Mouse (Mus musculus) ES-E14 (cell line): ENCODE data around the gene Rnh1. TPM values are rescaled to one million over a fixed set of nuclear protein-coding genes. Genes with fewer than 3 reads are reported as not detected.

Experiments
- DNase-seq: peaks from one replicate; pipeline ENCODE4 v3.0.0-alpha.2; 2013; ENCODE audit warnings: low read depth, low spot score
- H3K27ac ChIP-seq: 2 replicates; pipeline ENCODE4 v1.5.1; 2012; ENCODE audit warnings: low read depth, mild to moderate bottlenecking, low read length, moderate library complexity, mixed read lengths; ENCODE audit not compliant: poor library complexity, insufficient read depth, severe bottlenecking
- H3K36me3 ChIP-seq: 2 replicates; pipeline ENCODE4 v1.6.1; 2012; ENCODE audit warnings: mild to moderate bottlenecking, low read length, moderate library complexity, mixed read lengths; ENCODE audit not compliant: control insufficient read depth, poor library complexity, insufficient read depth, severe bottlenecking
- H3K4me1 ChIP-seq, 2 experiments: fragments of 150-350 bp in 1 of 2; sonication (generic) in 1 of 2; 2 replicates each; pipeline ENCODE4 v1.6.1; 2012; ENCODE audit warnings: low read length in 2 of 2, mild to moderate bottlenecking in 1 of 2, mixed read lengths in 1 of 2; ENCODE audit not compliant: control insufficient read depth in 2 of 2, insufficient read depth in 2 of 2, poor library complexity in 1 of 2
- H3K4me3 ChIP-seq, 2 experiments: fragments of 150-350 bp in 1 of 2; sonication (generic) in 1 of 2; 2 replicates each; pipeline ENCODE4 v1.5.1; 2012; ENCODE audit warnings: low read length in 2 of 2, low read depth in 1 of 2, mild to moderate bottlenecking in 1 of 2, mixed read lengths in 1 of 2; ENCODE audit not compliant: insufficient read depth in 1 of 2, poor library complexity in 1 of 2, severe bottlenecking in 1 of 2
- H3K9ac ChIP-seq: 2 replicates; pipeline ENCODE4 v1.6.1; 2012; ENCODE audit warnings: low read depth, mild to moderate bottlenecking, low read length, mixed read lengths; ENCODE audit not compliant: poor library complexity, insufficient read depth, severe bottlenecking
- H3K9me3 ChIP-seq: fragments of 150-350 bp; sonication (generic); 2 replicates; pipeline ENCODE4 v1.6.1; 2012; ENCODE audit warnings: low read depth, mild to moderate bottlenecking, low read length; ENCODE audit not compliant: control insufficient read depth, insufficient read depth
- CHD2 ChIP-seq: IDR thresholded peaks from 2 replicates; pipeline ENCODE4 v1.6.1; 2014; ENCODE audit warnings: mild to moderate bottlenecking, low read depth, low read length, inconsistent platforms
- HCFC1 ChIP-seq: IDR thresholded peaks from 2 replicates; pipeline ENCODE4 v1.6.1; 2012; ENCODE audit warnings: low read length, inconsistent platforms, borderline replicate concordance; ENCODE audit not compliant: insufficient read depth
- ZC3H11A ChIP-seq: IDR thresholded peaks from 2 replicates; pipeline ENCODE4 v1.6.1; 2012; ENCODE audit warnings: low read depth, mild to moderate bottlenecking, inconsistent platforms, low read length, borderline replicate concordance
- in situ Hi-C, 2 experiments: fragments of 600-800 bp; cut with MboI; formaldehyde crosslinking; loops; one replicate each; pipeline ENCODE4 v1.15.1; 2025; ENCODE audit warnings: low sequenced_read_pairs in 2 of 2, inconsistent platforms in 1 of 2; ENCODE audit not compliant: unreplicated experiment in 2 of 2
- total RNA-seq: library from RNA; depleted of rRNA; stranded (reverse); fragments of 300-350 nt; gene quantifications from 2 replicates; pipeline ENCODE4 v1.2.3, GENCODE M21; 2012; rRNA removed

Rnh1 gene
- total RNA-seq, 1 experiment: 70.3 TPM

DNA sequence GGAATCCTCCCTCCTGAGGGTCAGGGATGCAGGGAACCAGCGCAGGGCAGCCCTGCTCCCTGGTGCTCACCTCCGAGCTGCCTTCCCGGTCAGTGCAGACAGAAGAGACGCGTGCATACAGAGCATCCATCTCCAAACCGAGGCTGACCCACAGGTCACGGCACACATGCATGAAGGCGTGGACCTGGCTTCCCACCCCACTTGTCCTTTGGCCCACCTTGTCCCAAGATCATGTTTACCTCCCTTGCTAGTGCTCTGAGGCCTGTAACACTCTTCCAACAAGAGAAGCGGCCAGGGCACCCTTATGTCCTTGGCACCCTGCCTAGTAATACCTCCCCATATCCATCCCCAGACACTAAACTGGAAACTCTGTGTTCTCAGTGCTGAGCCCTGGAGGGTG, 56.8 kb downstream of the Rnh1 start:
- Histone ChIP-seq H3K36me3 (no peaks in the 10 kb centered on the region; the same call in 1 of the 2 replicates), H3K27ac (no peak overlapping the region), H3K9me3 (no peaks in the 10 kb centered on the region), H3K4me3 (no peak overlapping the region), H3K9ac (no peak overlapping the region), H3K4me1 (peaks cover 2 to 13% of the 10 kb centered on the region in 2 experiments; a peak in 2 of 4 replicates)
- no peak for TF ChIP-seq HCFC1
- no peak for TF ChIP-seq ZC3H11A
- TF ChIP-seq CHD2: no peak
- in situ Hi-C loops: no loop called here
- no peak for DNase-seq

Other genes starting within 250 kb of the Rnh1 start
- 10.0 and 12.5 TPM in 2 replicates for gene Pgghg, start 231.5 kb downstream of the Rnh1 start, total RNA-seq
- gene Ifitm5, start 222.6 kb downstream of the Rnh1 start, total RNA-seq: 7.7 and 18.6 TPM in 2 replicates
- not detected in 2 replicates for gene Gm45717, start 216.9 kb downstream of the Rnh1 start, total RNA-seq
- gene Ifitm2, start 216.9 kb downstream of the Rnh1 start, total RNA-seq: 679 and 1,158 TPM in 2 replicates
- gene Ifitm1, start 205.6 kb downstream of the Rnh1 start, total RNA-seq: 274 and 585 TPM in 2 replicates
- gene Ifitm3, start 162.1 kb downstream of the Rnh1 start, total RNA-seq: 353 and 601 TPM in 2 replicates
- 0.36 TPM in 1 of 2 replicates, not detected in the other for gene Ifitm6, start 154.9 kb downstream of the Rnh1 start, total RNA-seq
- gene Gm17387, start 143.7 kb downstream of the Rnh1 start, total RNA-seq: not detected in 2 replicates
- gene B4galnt4, start 111.8 kb downstream of the Rnh1 start, total RNA-seq: 31.1 and 78.3 TPM in 2 replicates
- 8.0 and 12.2 TPM in 2 replicates for gene Pkp3, start 94.6 kb downstream of the Rnh1 start, total RNA-seq
- 18.2 and 56.2 TPM in 2 replicates for gene Sigirr, start 72.3 kb downstream of the Rnh1 start, total RNA-seq
- gene Ano9, start 55.1 kb downstream of the Rnh1 start, total RNA-seq: 26.4 and 102 TPM in 2 replicates
- 65.1 and 82.8 TPM in 2 replicates for gene Ptdss2, start 50.5 kb downstream of the Rnh1 start, total RNA-seq
- gene Hras, start 21.1 kb upstream of the Rnh1 start, total RNA-seq: 130 and 133 TPM in 2 replicates
- gene Lrrc56, start 21.3 kb upstream of the Rnh1 start, total RNA-seq: 3.3 and 3.9 TPM in 2 replicates
- gene Lmntd2, start 41.2 kb upstream of the Rnh1 start, total RNA-seq: 4.0 and 6.4 TPM in 2 replicates
- 32.2 and 44.3 TPM in 2 replicates for gene Rassf7, start 43.0 kb upstream of the Rnh1 start, total RNA-seq
- 101 and 107 TPM in 2 replicates for gene Phrf1, start 55.9 kb upstream of the Rnh1 start, total RNA-seq
- gene Irf7, start 93.6 kb upstream of the Rnh1 start, total RNA-seq: 0.58 and 0.67 TPM in 2 replicates
- 0.13 and 0.26 TPM in 2 replicates for gene Cdhr5, start 103.9 kb upstream of the Rnh1 start, total RNA-seq
- gene Sct, start 106.3 kb upstream of the Rnh1 start, total RNA-seq: 12.0 and 31.9 TPM in 2 replicates
- gene Drd4, start 119.1 kb upstream of the Rnh1 start, total RNA-seq: 0.76 and 0.95 TPM in 2 replicates
- gene Deaf1, start 154.8 kb upstream of the Rnh1 start, total RNA-seq: 23.7 and 31.1 TPM in 2 replicates
- 7.3 and 9.7 TPM in 2 replicates for gene Tmem80, start 154.9 kb upstream of the Rnh1 start, total RNA-seq
- 9.7 and 10.4 TPM in 2 replicates for gene Eps8l2, start 166.0 kb upstream of the Rnh1 start, total RNA-seq
- gene Taldo1, start 219.3 kb upstream of the Rnh1 start, total RNA-seq: 327 and 432 TPM in 2 replicates
- gene Gatd1, start 241.3 kb upstream of the Rnh1 start, total RNA-seq: 25.9 and 41.2 TPM in 2 replicates